Mouse (Mus musculus): ENCODE results near the gene Zfp978. TPM values are rescaled to one million over a fixed set of nuclear protein-coding genes. Genes with fewer than 3 reads are reported as not detected.
"Not testable (repeated sequence)": the region's sequence is repeated elsewhere in the genome, so short reads cannot be mapped to it uniquely, and the experiment has no call there.

The Zfp978 gene
- total RNA-seq (2015; ENCODE audit: low replicate concordance) (not detected in 2 replicates), total RNA-seq (2017; ENCODE audit: low replicate concordance) (not detected in 2 replicates)

GRCm38 (mm10) chr4:147361003-147361402 is at the start of gene Zfp978:
Gene Zfp978, plus strand, starts transcription at chr4:147361303.
- not testable (repeated sequence) for ATAC-seq (replicated peaks; ENCODE audit: low FRiP score, poor library complexity, severe bottlenecking)

- ATAC-seq (replicated peaks; ENCODE audit: low FRiP score, poor library complexity, severe bottlenecking) = peak; percentile 46; the same call in 1 of the 2 replicates
These were observed 25.9 kb upstream of the Zfp978 start for GRCm38 (mm10) chr4:147335036-147335690.

GRCm38 (mm10) chr4:147335691-147336367 is 25.3 kb upstream of the Zfp978 start:
- peak; percentile 59 for ATAC-seq (replicated peaks; ENCODE audit: low FRiP score, poor library complexity, severe bottlenecking)

GRCm38 (mm10) chr4:147336368-147337195 is 24.5 kb upstream of the Zfp978 start:
- ATAC-seq (replicated peaks; ENCODE audit: low FRiP score, poor library complexity, severe bottlenecking) = 0 out of 2 replicates have a peak, but pooled peaks have one; percentile 19

- not testable (repeated sequence) for ATAC-seq (replicated peaks; ENCODE audit: low FRiP score, poor library complexity, severe bottlenecking)
These were observed 23.6 kb upstream of the Zfp978 start for GRCm38 (mm10) chr4:147337520-147337919.

GRCm38 (mm10) chr4:147338032-147338610 is 23.0 kb upstream of the Zfp978 start:
- 0 out of 2 replicates have a peak, but pooled peaks have one; percentile 56 for ATAC-seq (replicated peaks; ENCODE audit: low FRiP score, poor library complexity, severe bottlenecking)

GRCm38 (mm10) chr4:147338706-147339105 is 22.4 kb upstream of the Zfp978 start:
- ATAC-seq (replicated peaks; ENCODE audit: low FRiP score, poor library complexity, severe bottlenecking) = not testable (repeated sequence)

- not testable (repeated sequence) for ATAC-seq (replicated peaks; ENCODE audit: low FRiP score, poor library complexity, severe bottlenecking)
These were observed 21.4 kb upstream of the Zfp978 start for GRCm38 (mm10) chr4:147339601-147340219.

GRCm38 (mm10) chr4:147340236-147340635 is 20.9 kb upstream of the Zfp978 start:
- ATAC-seq (replicated peaks; ENCODE audit: low FRiP score, poor library complexity, severe bottlenecking) = not testable (repeated sequence)

- ATAC-seq (replicated peaks; ENCODE audit: low FRiP score, poor library complexity, severe bottlenecking) = not testable (repeated sequence)
These were observed 20.2 kb upstream of the Zfp978 start for GRCm38 (mm10) chr4:147340876-147341275.

- peak; percentile 72 for ATAC-seq (replicated peaks; ENCODE audit: low FRiP score, poor library complexity, severe bottlenecking)
These were observed 17.8 kb upstream of the Zfp978 start for GRCm38 (mm10) chr4:147343042-147343908.

GRCm38 (mm10) chr4:147345061-147345554 is 16.0 kb upstream of the Zfp978 start:
- ATAC-seq (replicated peaks; ENCODE audit: low FRiP score, poor library complexity, severe bottlenecking) = not testable (repeated sequence)

GRCm38 (mm10) chr4:147346361-147347035 is 14.6 kb upstream of the Zfp978 start:
- ATAC-seq (replicated peaks; ENCODE audit: low FRiP score, poor library complexity, severe bottlenecking) = not testable (repeated sequence)

GRCm38 (mm10) chr4:147347300-147347699 is 13.8 kb upstream of the Zfp978 start:
- not testable (repeated sequence) for ATAC-seq (replicated peaks; ENCODE audit: low FRiP score, poor library complexity, severe bottlenecking)

GRCm38 (mm10) chr4:147347880-147348279 is 13.2 kb upstream of the Zfp978 start:
- not testable (repeated sequence) for ATAC-seq (replicated peaks; ENCODE audit: low FRiP score, poor library complexity, severe bottlenecking)

GRCm38 (mm10) chr4:147348401-147348800 is 12.7 kb upstream of the Zfp978 start:
- not testable (repeated sequence) for ATAC-seq (replicated peaks; ENCODE audit: low FRiP score, poor library complexity, severe bottlenecking)

- not testable (repeated sequence) for ATAC-seq (replicated peaks; ENCODE audit: low FRiP score, poor library complexity, severe bottlenecking)
These were observed 12.0 kb upstream of the Zfp978 start for GRCm38 (mm10) chr4:147348906-147349686.
